ENCODE assay signal across 34 mouse cellular contexts in the genomic region with DNA sequence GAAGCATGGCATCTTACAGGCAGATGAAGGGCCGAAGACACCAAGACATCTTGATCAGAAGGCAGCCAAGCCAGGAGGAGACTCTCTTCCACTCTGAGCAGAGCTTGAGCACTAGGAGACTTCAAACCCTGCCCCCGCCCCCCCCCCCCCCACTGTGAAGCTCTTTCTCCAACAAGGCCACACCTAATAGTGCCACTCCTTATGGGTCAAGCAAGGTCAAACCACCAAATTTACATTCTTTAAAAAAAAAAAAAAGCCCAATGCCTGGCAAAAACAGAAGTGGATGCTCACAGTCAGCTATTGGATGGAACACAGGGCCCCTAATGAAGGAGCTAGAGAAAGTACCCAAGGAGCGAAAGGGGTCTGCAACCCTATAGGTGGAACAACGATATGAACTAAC. TPM values are rescaled to one million over a fixed set of nuclear protein-coding genes. Genes with fewer than 3 reads are reported as not detected.
"Had no signal": no experiment of that assay in that cellular context is flagged by ENCODE, and none has a peak within 500 bp of the region (broad histone marks: within the 10 kb centered on the region; RNA-seq: fewer than 3 reads in every experiment).

No protein-coding gene starts in this region.

RNA-seq across cellular contexts. Expression of gene Gsdma, which starts 16.4 kb away (rescaled TPM):
- total RNA-seq: gastrocnemius, postnatal 10 days; gastrocnemius, postnatal 4 days; granulocyte monocyte progenitor cell, adult 5-6 weeks; heart, postnatal 10 days; heart, postnatal 25 days; heart, postnatal 4 days; layer of hippocampus, adult 2 months; layer of hippocampus, postnatal 10 days; layer of hippocampus, postnatal 25 days; left cerebral cortex, adult 2 months; left cerebral cortex, postnatal 14 days; left cerebral cortex, postnatal 36 days had no signal
- polyA plus RNA-seq: heart, embryonic 10.5 days; heart, embryonic 12.5 days; heart, embryonic 14.5 days; heart, embryonic 16.5 days; hindbrain, embryonic 12.5 days; hindbrain, embryonic 14.5 days; inflammation-experienced regulatory T-cells, adult 6 months; kidney, embryonic 14.5 days; kidney, embryonic 16.5 days; limb, embryonic 12.5 days; liver, embryonic 11.5 days; liver, embryonic 13.5 days; liver, embryonic 15.5 days; liver, postnatal 0 days had no signal

RNA-seq across cellular contexts. Expression of gene Csf3, which starts 20.5 kb away (rescaled TPM):
- total RNA-seq: gastrocnemius, postnatal 10 days; gastrocnemius, postnatal 25 days; gastrocnemius, postnatal 4 days; granulocyte monocyte progenitor cell, adult 5-6 weeks; heart, adult 18-20 months; heart, adult 8-10 months; heart, postnatal 10 days; heart, postnatal 25 days; heart, postnatal 4 days; layer of hippocampus, adult 2 months; layer of hippocampus, postnatal 10 days; layer of hippocampus, postnatal 25 days; left cerebral cortex, adult 2 months; left cerebral cortex, postnatal 14 days; left cerebral cortex, postnatal 36 days had no signal
- polyA plus RNA-seq: heart, embryonic 10.5 days; heart, embryonic 12.5 days; heart, embryonic 14.5 days; heart, embryonic 16.5 days; hindbrain, embryonic 10.5 days; hindbrain, embryonic 12.5 days; hindbrain, embryonic 14.5 days; hindbrain, embryonic 16.5 days; inflammation-experienced regulatory T-cells, adult 6 months; intestine, embryonic 15.5 days; kidney, embryonic 14.5 days; limb, embryonic 10.5 days; limb, embryonic 12.5 days; liver, embryonic 11.5 days; liver, embryonic 13.5 days; liver, embryonic 15.5 days; liver, postnatal 0 days had no signal

RNA-seq across cellular contexts. Expression of gene Gsdma2, which starts 34.0 kb away (rescaled TPM):
- total RNA-seq: gastrocnemius, postnatal 10 days; gastrocnemius, postnatal 25 days; gastrocnemius, postnatal 4 days; granulocyte monocyte progenitor cell, adult 5-6 weeks; heart, adult 18-20 months; heart, postnatal 4 days; layer of hippocampus, adult 2 months; layer of hippocampus, postnatal 10 days; left cerebral cortex, adult 2 months; left cerebral cortex, postnatal 14 days; left cerebral cortex, postnatal 36 days had no signal
- polyA plus RNA-seq: heart, embryonic 10.5 days; heart, embryonic 12.5 days; heart, embryonic 14.5 days; hindbrain, embryonic 10.5 days; hindbrain, embryonic 12.5 days; hindbrain, embryonic 14.5 days; hindbrain, embryonic 16.5 days; inflammation-experienced regulatory T-cells, adult 6 months; kidney, embryonic 14.5 days; kidney, embryonic 16.5 days; limb, embryonic 10.5 days; limb, embryonic 12.5 days; limb, embryonic 14.5 days; liver, embryonic 11.5 days; liver, embryonic 13.5 days; liver, embryonic 15.5 days; liver, postnatal 0 days had no signal
